Mouse (Mus musculus) liver, postnatal 0 days (tissue): ENCODE results near the gene Macrod1. TPM values are rescaled to one million over a fixed set of nuclear protein-coding genes. Genes with fewer than 3 reads are reported as not detected.

Experiments used
- ATAC-seq: fragments of 200-750 bp; cut with Nextera tagmentation; 2 replicates; pipeline ENCODE4 v1.8.0; 2017; ENCODE audit warnings: mild to moderate bottlenecking, moderate library complexity
- DNase-seq: peaks from one replicate; pipeline ENCODE4 v3.0.0-alpha.2; 2016
- H3K27ac ChIP-seq: fragments of 300-500 bp; sonication (generic); 2 replicates; pipeline ENCODE4 v1.5.1; 2014; ENCODE audit warnings: antibody characterized with exemption, moderate library complexity, mild to moderate bottlenecking, low read depth
- H3K27me3 ChIP-seq: fragments of 300-500 bp; sonication (generic); 2 replicates; pipeline ENCODE4 v1.6.1; 2014; ENCODE audit warnings: low read length, control low read depth, mixed read lengths; ENCODE audit not compliant: insufficient read depth
- H3K36me3 ChIP-seq: fragments of 300-500 bp; sonication (generic); replicated peaks from 2 replicates; pipeline ENCODE4 v1.6.1; 2014; ENCODE audit warnings: mild to moderate bottlenecking, control low read depth, low read length, moderate library complexity, mixed read lengths; ENCODE audit not compliant: insufficient read depth
- H3K4me1 ChIP-seq: fragments of 300-500 bp; sonication (generic); 2 replicates; pipeline ENCODE4 v1.6.1; 2014; ENCODE audit warnings: antibody characterized with exemption, mild to moderate bottlenecking, control low read depth; ENCODE audit not compliant: insufficient read depth
- H3K4me2 ChIP-seq: fragments of 300-500 bp; sonication (generic); 2 replicates; pipeline ENCODE4 v1.6.1; 2014; ENCODE audit warnings: low read depth, mild to moderate bottlenecking, low read length, moderate library complexity, mixed read lengths
- H3K4me3 ChIP-seq: fragments of 300-500 bp; sonication (generic); 2 replicates; pipeline ENCODE4 v1.5.1; 2014; ENCODE audit warnings: low read depth, low read length
- H3K9ac ChIP-seq: fragments of 300-500 bp; sonication (generic); replicated peaks from 2 replicates; pipeline ENCODE4 v1.6.1; 2014; ENCODE audit warnings: mild to moderate bottlenecking, moderate library complexity
- H3K9me3 ChIP-seq: fragments of 300-500 bp; sonication (generic); 2 replicates; pipeline ENCODE4 v1.6.1; 2016; ENCODE audit warnings: mild to moderate bottlenecking, control low read depth, low read length, mixed read lengths
- CTCF ChIP-seq: sonication (generic); IDR thresholded peaks from 2 replicates; pipeline ENCODE4 v1.5.1; 2016; ENCODE audit warnings: antibody characterized with exemption, low read depth
- EP300 ChIP-seq: IDR thresholded peaks from 2 replicates; pipeline ENCODE4 v1.6.1; 2016; ENCODE audit warnings: antibody characterized with exemption, low read depth, mild to moderate bottlenecking
- WGBS: fragments of 180-500 bp; shearing (Covaris S2); extraction: QIAGEN DNeasy Blood & Tissue Kit; methylation state at CpG from one replicate; pipeline ENCODE4 v1.1.7; 2014; ENCODE audit not compliant: insufficient replicate concordance; 5-methylcytosine and 5-hydroxymethylcytosine counted together
- polyA plus RNA-seq: library from polyadenylated mRNA; unstranded; fragments of >200 nt; fragmentation: Nextera tagmentation; extraction: Ambion mirVana; gene quantifications from 2 replicates; pipeline ENCODE4 v1.2.1, GENCODE M21; 2015

Gene Macrod1
- polyA plus RNA-seq, 1 experiment from 2014 or later: 11.7 TPM

- peak; percentile 98 for ATAC-seq
- DNase-seq: peak; percentile 94
- Histone ChIP-seq H3K9me3 (no peaks in the 10 kb centered on the region), H3K9ac (peak within 1 kb of the TSS; percentile 84), H3K27me3 (no peaks in the 10 kb centered on the region), H3K27ac (peak within 1 kb of the TSS; percentile 84), H3K4me3 (peak within 1 kb of the TSS; percentile 80), H3K4me1 (peaks cover 11% of the 10 kb centered on the region), H3K4me2 (peak within 1 kb of the TSS; percentile 95), H3K36me3 (peaks cover 18% of the 10 kb centered on the region)
- WGBS: under 1% methylated on average over 71 of the region's 80 CpGs
- TF ChIP-seq EP300: no peak
- no peak for TF ChIP-seq CTCF
Observed at GRCm38 (mm10) chr19:7240782-7241690, 184.4 kb downstream of the Macrod1 start, which contains the start of gene Naa40. Gene Naa40, minus strand, starts transcription at chr19:7241183.

- WGBS: 73% methylated on average over 3 of the region's 3 CpGs
- DNase-seq: no peak
Observed at GRCm38 (mm10) chr19:7246021-7246420, 189.4 kb downstream of the Macrod1 start.

More at GRCm38 (mm10) chr19:7246021-7246420, 189.4 kb downstream of the Macrod1 start:
- no peak overlapping the region for H3K27ac ChIP-seq
- no peaks in the 10 kb centered on the region for H3K9me3 ChIP-seq
- no peak overlapping the region for H3K9ac ChIP-seq
- no peak overlapping the region for H3K4me3 ChIP-seq
- no peak for ATAC-seq
- H3K36me3 ChIP-seq: no peaks in the 10 kb centered on the region
- H3K27me3 ChIP-seq: no peaks in the 10 kb centered on the region
- H3K4me1 ChIP-seq: no peaks in the 10 kb centered on the region
- no peak for TF ChIP-seq CTCF
- no peak for TF ChIP-seq EP300
- H3K4me2 ChIP-seq: no peak overlapping the region

Other genes with a start within 250 kb of the Macrod1 start
- gene Rps6ka4, start 216.2 kb upstream of the Macrod1 start, polyA plus RNA-seq: 4.2 and 5.2 TPM in 2 replicates
- gene Ccdc88b, start 198.6 kb upstream of the Macrod1 start, polyA plus RNA-seq: 2.6 and 2.8 TPM in 2 replicates
- 67.1 and 68.6 TPM in 2 replicates for gene Trmt112, start 147.1 kb upstream of the Macrod1 start, polyA plus RNA-seq
- 371 and 389 TPM in 2 replicates for gene Prdx5, start 146.7 kb upstream of the Macrod1 start, polyA plus RNA-seq
- gene Esrra, start 135.0 kb upstream of the Macrod1 start, polyA plus RNA-seq: 7.7 and 8.2 TPM in 2 replicates
- gene Catsperz, start 131.4 kb upstream of the Macrod1 start, polyA plus RNA-seq: 0.81 TPM in 2 replicates
- 0.06 and 0.09 TPM in 2 replicates for gene Kcnk4, start 122.3 kb upstream of the Macrod1 start, polyA plus RNA-seq
- 29.9 and 30.6 TPM in 2 replicates for gene Bad, start 114.9 kb upstream of the Macrod1 start, polyA plus RNA-seq
- 8.9 and 10.2 TPM in 2 replicates for gene Gpr137, start 114.3 kb upstream of the Macrod1 start, polyA plus RNA-seq
- gene Ppp1r14b, start 81.8 kb upstream of the Macrod1 start, polyA plus RNA-seq: 48.3 and 57.2 TPM in 2 replicates
- gene Plcb3, start 80.3 kb upstream of the Macrod1 start, polyA plus RNA-seq: 3.5 and 3.6 TPM in 2 replicates
- gene Fkbp2, start 76.3 kb upstream of the Macrod1 start, polyA plus RNA-seq: 78.5 and 79.0 TPM in 2 replicates
- 11.9 and 13.7 TPM in 2 replicates for gene Vegfb, start 69.2 kb upstream of the Macrod1 start, polyA plus RNA-seq
- gene Dnajc4, start 64.2 kb upstream of the Macrod1 start, polyA plus RNA-seq: 10.9 and 11.2 TPM in 2 replicates
- 11.6 and 14.5 TPM in 2 replicates for gene Nudt22, start 60.7 kb upstream of the Macrod1 start, polyA plus RNA-seq
- gene Trpt1, start 60.7 kb upstream of the Macrod1 start, polyA plus RNA-seq: 2.9 and 4.1 TPM in 2 replicates
- gene Fermt3, start 37.3 kb upstream of the Macrod1 start, polyA plus RNA-seq: 60.5 and 70.2 TPM in 2 replicates
- gene Stip1, start 16.8 kb upstream of the Macrod1 start, polyA plus RNA-seq: 47.2 and 51.4 TPM in 2 replicates
- 0.12 and 0.21 TPM in 2 replicates for gene Flrt1, start 48.9 kb downstream of the Macrod1 start, polyA plus RNA-seq
- gene Otub1, start 149.5 kb downstream of the Macrod1 start, polyA plus RNA-seq: 55.0 and 57.9 TPM in 2 replicates
- 1,162 and 1,195 TPM in 2 replicates for gene Cox8a, start 160.8 kb downstream of the Macrod1 start, polyA plus RNA-seq
- 14.7 and 16.5 TPM in 2 replicates for gene Naa40, start 184.4 kb downstream of the Macrod1 start, polyA plus RNA-seq
- 0.62 and 0.67 TPM in 2 replicates for gene Rcor2, start 210.5 kb downstream of the Macrod1 start, polyA plus RNA-seq